In the genomic region with DNA sequence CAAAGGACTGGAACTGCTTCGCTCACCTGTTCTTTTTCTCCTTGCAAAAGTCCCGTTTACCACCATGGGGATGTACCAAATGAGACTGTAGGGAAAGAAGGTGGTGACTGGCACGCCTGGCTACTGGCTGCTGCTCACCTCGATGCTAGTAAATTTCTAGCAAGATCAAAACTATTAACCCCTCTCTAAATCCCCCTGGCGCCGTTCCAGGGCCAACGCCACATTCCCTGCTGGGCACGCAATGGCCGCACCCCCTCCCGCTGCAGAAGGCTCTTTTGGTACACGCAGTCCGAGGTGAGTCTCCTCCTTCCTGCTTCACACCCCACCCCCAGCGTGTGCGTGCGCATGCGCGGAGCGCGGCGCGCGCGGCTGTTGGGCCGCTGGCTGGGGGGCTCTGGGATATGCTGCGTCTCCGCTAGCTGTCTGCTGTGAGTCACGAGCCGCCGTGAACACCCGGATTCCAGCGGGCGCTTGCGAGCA, we compare ENCODE assay signal across 8 mouse cellular contexts. TPM values are rescaled to one million over a fixed set of nuclear protein-coding genes. Genes with fewer than 3 reads are reported as not detected.
DNase-seq lines count a peak whose midpoint lies in the region; ATAC-seq lines count a peak whose summit lies in the region.

No protein-coding gene starts in this region.

- peak; percentile 91 for DNase-seq in adrenal gland, adult 2 months
- peak; percentile 75 for DNase-seq in embryo, embryonic 11.5 days (ENCODE audit: low read depth, low spot score)
- peak; percentile 69 to 75 for DNase-seq in gastrocnemius, postnatal 36 days
- peak; percentile 72 to 89 for DNase-seq in left cerebral cortex, postnatal 25 days (ENCODE audit: low spot score in 2 of 2)
- peak; percentile 91 for DNase-seq in mesoderm, embryonic 11.5 days (ENCODE audit: low read depth, low spot score)
- peak; percentile 84 for DNase-seq in right cerebral cortex, postnatal 25 days
- DNase-seq in urinary bladder, postnatal 36 days (ENCODE audit: low spot score in 2 of 2) = peak; percentile 61 to 78

- H3K4me3 ChIP-seq in intestine, embryonic 16.5 days (ENCODE audit: low read length) = peak overlapping the region; percentile 70

- WGBS in intestine, embryonic 16.5 days = 9% methylated on average over 28 of the region's 33 CpGs

- H3K27me3 ChIP-seq in intestine, embryonic 16.5 days (replicated peaks; ENCODE audit: control insufficient read depth, insufficient read depth, low read length) = no peaks in the 10 kb centered on the region

- peak overlapping the region; percentile 67 for H3K4me2 ChIP-seq in intestine, embryonic 16.5 days (ENCODE audit: low read depth, low read length)

- H3K27ac ChIP-seq in intestine, embryonic 16.5 days (ENCODE audit: low read length) = peak overlapping the region; percentile 94

- peak; percentile 89 for ATAC-seq in intestine, embryonic 16.5 days

- no peaks in the 10 kb centered on the region for H3K9me3 ChIP-seq in intestine, embryonic 16.5 days (ENCODE audit: control insufficient read depth, low read length)

- H3K9ac ChIP-seq in intestine, embryonic 16.5 days (ENCODE audit: low read depth, low read length) = peak overlapping the region; percentile 84

- no peaks in the 10 kb centered on the region for H3K36me3 ChIP-seq in intestine, embryonic 16.5 days (ENCODE audit: control insufficient read depth, insufficient read depth, low read length)

- no peaks in the 10 kb centered on the region for H3K4me1 ChIP-seq in intestine, embryonic 16.5 days (ENCODE audit: control insufficient read depth, insufficient read depth, low read length)

- intact Hi-C loops in gastrocnemius, postnatal 36 days (cut with DNase I) = no loop called here
- intact Hi-C loops in left cerebral cortex, postnatal 25 days (cut with DNase I) = loop anchor here (2.0 to 5.0 kb wide), 3 partner anchors 17 to 84 kb away; no protein-coding TSS in a partner anchor

RNA-seq across cellular contexts. Expression of a gene that starts 0.4 kb away (rescaled TPM):
- total RNA-seq in adrenal gland, adult 2 months (2021) = 100 to 1,000 TPM; 145 to 176 TPM
- polyA plus RNA-seq in adrenal gland, adult 2 months (2012; rRNA removed) = 244 and 254 TPM in 2 replicates
- 100 to 1,000 TPM; 112 to 126 TPM for total RNA-seq in gastrocnemius, postnatal 36 days (2021)
- 83.0 and 89.0 TPM in 2 replicates for polyA plus RNA-seq in intestine, embryonic 16.5 days (2015; fragmentation: Nextera tagmentation; extraction: Ambion mirVana)
- total RNA-seq in left cerebral cortex, postnatal 25 days (2021) = 100 to 1,000 TPM; 282 to 311 TPM

RNA-seq across cellular contexts. Expression of a gene that starts 15.6 kb away (rescaled TPM):
- 10 to 100 TPM; 23.4 to 25.5 TPM for total RNA-seq in adrenal gland, adult 2 months (2021)
- polyA plus RNA-seq in adrenal gland, adult 2 months (2012; rRNA removed) = 13.6 and 14.7 TPM in 2 replicates
- 1 to 10 TPM; 1.1 to 1.9 TPM for total RNA-seq in gastrocnemius, postnatal 36 days (2021)
- polyA plus RNA-seq in intestine, embryonic 16.5 days (2015; fragmentation: Nextera tagmentation; extraction: Ambion mirVana) = 25.6 and 27.6 TPM in 2 replicates
- total RNA-seq in left cerebral cortex, postnatal 25 days (2021) = 100 to 1,000 TPM in 1 of 2 experiments, 10 to 100 TPM in 1; 99.6 to 110 TPM

RNA-seq across cellular contexts. Expression of a gene that starts 30.0 kb away (rescaled TPM):
- 100 to 1,000 TPM; 395 to 455 TPM for total RNA-seq in adrenal gland, adult 2 months (2021)
- 426 and 599 TPM in 2 replicates for polyA plus RNA-seq in adrenal gland, adult 2 months (2012; rRNA removed)
- total RNA-seq in gastrocnemius, postnatal 36 days (2021) = 100 to 1,000 TPM; 130 to 151 TPM
- 185 and 187 TPM in 2 replicates for polyA plus RNA-seq in intestine, embryonic 16.5 days (2015; fragmentation: Nextera tagmentation; extraction: Ambion mirVana)
- total RNA-seq in left cerebral cortex, postnatal 25 days (2021) = 100 to 1,000 TPM; 338 to 343 TPM

Comparison
In these comparisons a context has a peak if more than half of its experiments do, and no peak if none do; other contexts are left out.
1. Peak in every context shown above with its lines: DNase-seq, ATAC-seq, H3K4me3 ChIP-seq and H3K27ac ChIP-seq.
2. RNA of a gene that starts 15.6 kb away (total RNA-seq): 99.6 to 110 TPM in left cerebral cortex, postnatal 25 days and 23.4 to 25.5 TPM in adrenal gland, adult 2 months; 1.1 to 1.9 TPM in gastrocnemius, postnatal 36 days; every median in the first group is over 4 times any median in the second.